Mouse (Mus musculus) skeletal muscle tissue, adult 2 months (tissue): ENCODE data around the gene Olfr1120.
"Not testable (repeated sequence)": the region's sequence is repeated elsewhere in the genome, so short reads cannot be mapped to it uniquely, and the experiment has no call there.

Experiments used
- DNase-seq: peaks from one replicate; pipeline ENCODE4 v3.0.0-alpha.2; 2012; ENCODE audit warnings: low read depth, low spot score

Olfr1120 gene

DNA sequence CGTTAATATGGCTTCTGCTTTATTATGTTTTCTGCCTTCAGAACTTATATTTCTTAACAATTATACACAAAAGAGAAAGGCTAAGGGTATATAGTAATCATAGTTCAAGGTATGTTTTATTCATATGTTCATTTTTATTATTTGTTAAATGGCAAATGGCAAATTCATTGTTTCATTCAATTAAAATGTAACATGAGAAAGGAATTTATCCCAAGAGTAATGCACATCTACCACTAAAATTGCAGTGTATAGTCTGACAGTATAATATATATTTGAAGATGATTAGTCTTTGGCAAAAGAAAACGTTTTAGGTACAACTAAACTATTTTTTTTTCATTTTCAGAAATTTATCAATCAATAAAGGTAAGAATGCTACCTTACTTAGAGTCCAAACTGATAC, at the start of gene Olfr1120:
Gene Olfr1120, plus strand, starts transcription at position 301 of the 400 bp plus-strand sequence.
- no peak for DNase-seq

- no peak for DNase-seq
These were observed 47.3 kb upstream of the Olfr1120 start, which contains the start of gene Olfr1118 for GRCm38 (mm10) chr2:87307281-87307680. Gene Olfr1118, plus strand, starts transcription at chr2:87307581.

DNA sequence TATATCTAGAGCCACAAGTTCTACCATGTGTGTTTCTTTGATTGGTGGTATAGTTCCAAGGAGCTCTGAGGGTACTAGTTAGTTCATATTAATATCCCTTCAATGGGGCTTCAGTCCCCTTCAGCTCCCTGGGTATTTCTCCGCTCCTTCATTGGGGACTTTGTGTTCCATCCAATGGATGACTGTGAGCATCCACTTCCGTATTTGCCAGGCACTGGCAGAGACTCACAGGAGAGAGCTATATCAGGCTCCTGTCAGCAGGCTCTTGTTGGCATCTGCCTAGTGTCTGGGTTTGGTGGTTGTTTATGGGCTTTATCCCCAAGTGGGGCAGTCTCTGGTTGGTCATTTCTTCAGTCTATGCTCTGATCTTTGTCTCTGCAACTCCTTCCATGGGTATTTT, 5.5 kb downstream of the Olfr1120 start:
- not testable (repeated sequence) for DNase-seq

- no peak for DNase-seq
These were observed 15.0 kb downstream of the Olfr1120 start, which contains the start of gene Olfr1121 for GRCm38 (mm10) chr2:87369595-87369994. Gene Olfr1121, plus strand, starts transcription at chr2:87369895.

DNA sequence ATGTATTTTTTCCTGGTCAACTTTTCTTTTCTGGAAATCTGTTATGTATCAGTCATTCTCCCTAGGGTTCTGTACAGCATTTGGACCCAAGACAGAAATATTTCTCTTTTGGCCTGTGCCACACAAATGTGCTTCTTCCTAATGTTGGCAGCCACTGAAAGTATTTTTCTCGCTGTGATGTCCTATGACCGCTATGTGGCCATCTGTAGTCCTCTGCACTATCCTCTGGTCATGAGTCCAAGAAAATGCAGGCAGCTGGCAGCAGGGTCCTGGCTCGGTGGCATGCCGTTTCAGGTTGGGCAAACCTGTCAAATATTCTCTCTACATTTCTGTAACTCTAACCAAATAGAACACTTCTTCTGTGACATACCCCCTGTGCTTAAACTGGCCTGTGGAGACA, 17.1 kb downstream of the Olfr1120 start:
- no peak for DNase-seq

DNA sequence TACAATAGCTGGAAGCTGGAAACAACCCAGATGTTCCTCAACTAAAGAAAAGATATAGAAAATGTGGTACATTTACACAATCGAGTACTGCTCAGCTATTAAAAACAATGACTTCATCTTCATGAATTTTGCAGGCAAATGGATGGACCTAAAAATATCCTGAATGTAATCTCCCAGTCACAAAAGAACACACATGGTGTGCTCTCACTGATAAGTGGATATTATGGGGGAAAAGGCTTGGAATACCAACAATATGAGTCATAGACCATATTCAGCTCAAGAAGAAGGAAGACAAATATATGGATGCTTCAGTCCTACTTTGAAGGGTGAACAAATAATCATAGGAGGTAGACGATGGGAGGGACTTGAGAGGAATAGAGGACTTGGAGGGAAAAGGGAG, 29.3 kb downstream of the Olfr1120 start:
- DNase-seq: no peak

GRCm38 (mm10) chr2:87385549-87385948, 30.9 kb downstream of the Olfr1120 start, which contains the start of gene Olfr1122:
Gene Olfr1122, plus strand, starts transcription at chr2:87385849.
- DNase-seq: no peak

DNA sequence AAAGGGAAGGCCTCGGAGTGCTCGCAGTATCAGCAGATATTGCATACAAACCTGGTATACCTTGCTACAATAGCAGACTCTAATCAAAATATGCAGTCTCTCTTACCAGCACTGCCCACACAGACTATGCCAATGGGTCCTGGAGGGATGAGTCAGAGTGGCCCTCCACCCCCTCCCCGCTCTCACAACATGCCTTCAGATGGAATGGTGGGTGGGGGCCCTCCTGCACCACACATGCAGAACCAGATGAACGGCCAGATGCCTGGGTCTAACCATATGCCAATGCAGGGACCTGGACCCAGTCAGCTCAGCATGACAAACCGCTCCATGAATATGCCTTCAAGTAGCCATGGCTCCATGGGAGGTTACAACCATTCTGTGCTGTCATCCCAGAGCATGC, 39.0 kb downstream of the Olfr1120 start:
- not testable (repeated sequence) for DNase-seq

DNA sequence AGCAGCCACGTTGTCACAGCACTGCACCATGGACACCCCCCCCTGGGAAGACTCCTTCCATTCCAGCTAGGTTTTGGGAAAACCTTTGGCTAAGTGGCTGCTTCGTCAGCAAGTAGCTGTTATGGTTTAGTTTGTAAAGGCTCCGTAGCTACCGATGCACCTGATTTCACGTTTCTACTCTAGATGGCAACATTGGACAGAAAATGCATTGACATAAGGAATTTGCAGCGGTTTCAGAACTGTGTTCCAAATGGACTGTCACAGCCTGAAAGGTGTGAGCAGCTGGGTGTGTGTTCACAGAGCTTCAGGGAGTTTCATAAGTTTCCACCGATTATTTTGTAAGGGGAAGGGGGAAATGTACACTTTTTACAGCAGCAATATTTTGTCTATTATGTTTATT, 40.1 kb downstream of the Olfr1120 start:
- DNase-seq: not testable (repeated sequence)
